Mouse (Mus musculus): Measurements from ENCODE around the gene Gria1. TPM values are rescaled to one million over a fixed set of nuclear protein-coding genes. Genes with fewer than 3 reads are reported as not detected.

Gene Gria1
- total RNA-seq (2021), result 100 to 1,000 TPM; 218 to 241 TPM
- long read RNA-seq, experiment 1, full-length matches to known transcripts, result 110 of 166 reads
- long read RNA-seq, experiment 1, partial matches to known transcripts, result 12 of 166 reads
- long read RNA-seq, experiment 1, other reads (novel, unspliced or antisense), result 44 of 166 reads
- long read RNA-seq, experiment 2, full-length matches to known transcripts, result 49 of 84 reads
- long read RNA-seq, experiment 2, partial matches to known transcripts, result 8 of 84 reads
- long read RNA-seq, experiment 2, other reads (novel, unspliced or antisense), result 27 of 84 reads

- DNase-seq (ENCODE audit: low spot score in 2 of 2), result peak; percentile 24 to 38
Measured at GRCm38 (mm10) chr11:57011024-57011690, at the start of gene Gria1. Gene Gria1 (plus strand): TSS chr11:57011387.

GRCm38 (mm10) chr11:56961751-56962150 lies 49.4 kb upstream of the Gria1 start:
- no peak for DNase-seq (ENCODE audit: low spot score in 2 of 2)

GRCm38 (mm10) chr11:56972814-56973213 lies 38.4 kb upstream of the Gria1 start:
- DNase-seq (ENCODE audit: low spot score in 2 of 2), result no peak

GRCm38 (mm10) chr11:56984321-56985000 lies 26.7 kb upstream of the Gria1 start:
- no peak for DNase-seq (ENCODE audit: low spot score in 2 of 2)

- no peak for DNase-seq (ENCODE audit: low spot score in 2 of 2)
Measured at GRCm38 (mm10) chr11:56985457-56985856, 25.7 kb upstream of the Gria1 start.

GRCm38 (mm10) chr11:56999601-57000001 lies 11.6 kb upstream of the Gria1 start:
- DNase-seq (ENCODE audit: low spot score in 2 of 2), result no peak

GRCm38 (mm10) chr11:57004611-57005010 lies 6.6 kb upstream of the Gria1 start:
- DNase-seq (ENCODE audit: low spot score in 2 of 2), result no peak

- no peak for DNase-seq (ENCODE audit: low spot score in 2 of 2)
Measured at GRCm38 (mm10) chr11:57005341-57005740, 5.8 kb upstream of the Gria1 start.

GRCm38 (mm10) chr11:57007790-57008189 lies 3.4 kb upstream of the Gria1 start:
- no peak for DNase-seq (ENCODE audit: low spot score in 2 of 2)

GRCm38 (mm10) chr11:57010611-57011010 lies 576 bp upstream of the Gria1 start:
- DNase-seq (ENCODE audit: low spot score in 2 of 2), result no peak

- peak; percentile 65 to 77 for DNase-seq (ENCODE audit: low spot score in 2 of 2)
Measured at GRCm38 (mm10) chr11:57011691-57012039, 478 bp downstream of the Gria1 start.

- DNase-seq (ENCODE audit: low spot score in 2 of 2), result no peak
Measured at GRCm38 (mm10) chr11:57012287-57012921, 1.2 kb downstream of the Gria1 start.

- DNase-seq (ENCODE audit: low spot score in 2 of 2), result peak in 1 of 2 experiments; percentile 33
Measured at GRCm38 (mm10) chr11:57013464-57014190, 2.4 kb downstream of the Gria1 start.

- DNase-seq (ENCODE audit: low spot score in 2 of 2), result no peak
Measured at GRCm38 (mm10) chr11:57014396-57014795, 3.2 kb downstream of the Gria1 start.

- no peak for DNase-seq (ENCODE audit: low spot score in 2 of 2)
Measured at GRCm38 (mm10) chr11:57018536-57018935, 7.3 kb downstream of the Gria1 start.

GRCm38 (mm10) chr11:57022400-57022799 lies 11.2 kb downstream of the Gria1 start:
- DNase-seq (ENCODE audit: low spot score in 2 of 2), result no peak

- peak; percentile 66 to 81 for DNase-seq (ENCODE audit: low spot score in 2 of 2)
Measured at GRCm38 (mm10) chr11:57030448-57030847, 19.3 kb downstream of the Gria1 start.

- peak; percentile 79 to 92 for DNase-seq (ENCODE audit: low spot score in 2 of 2)
Measured at GRCm38 (mm10) chr11:57038807-57039206, 27.6 kb downstream of the Gria1 start.

- peak; percentile 39 to 51 for DNase-seq (ENCODE audit: low spot score in 2 of 2)
Measured at GRCm38 (mm10) chr11:57039306-57039705, 28.1 kb downstream of the Gria1 start.

- DNase-seq (ENCODE audit: low spot score in 2 of 2), result peak in 1 of 2 experiments; percentile 24
Measured at GRCm38 (mm10) chr11:57042057-57042456, 30.9 kb downstream of the Gria1 start.

- peak; percentile 34 to 65 for DNase-seq (ENCODE audit: low spot score in 2 of 2)
Measured at GRCm38 (mm10) chr11:57044146-57044545, 33.0 kb downstream of the Gria1 start.
